Mouse (Mus musculus) intestine, embryonic 15.5 days (tissue): ENCODE measurements around the gene Camta1. TPM values are rescaled to one million over a fixed set of nuclear protein-coding genes. Genes with fewer than 3 reads are reported as not detected.

ENCODE experiments used
- ATAC-seq: fragments of 200-750 bp; cut with Nextera tagmentation; 2 replicates; pipeline ENCODE4 v1.8.0; 2017; ENCODE audit warnings: moderate TSS enrichment, moderate library complexity
- H3K27ac ChIP-seq: fragments of 300-500 bp; sonication (generic); 2 replicates; pipeline ENCODE4 v1.5.1; 2015; ENCODE audit warnings: mild to moderate bottlenecking, inconsistent platforms
- H3K27me3 ChIP-seq: fragments of 300-500 bp; sonication (generic); replicated peaks from 2 replicates; pipeline ENCODE4 v1.6.1; 2015; ENCODE audit warnings: inconsistent platforms
- H3K36me3 ChIP-seq: fragments of 300-500 bp; sonication (generic); 2 replicates; pipeline ENCODE4 v1.6.1; 2015; ENCODE audit warnings: inconsistent platforms
- H3K4me1 ChIP-seq: fragments of 300-500 bp; sonication (generic); replicated peaks from 2 replicates; pipeline ENCODE4 v1.6.1; 2015; ENCODE audit warnings: inconsistent platforms
- H3K4me2 ChIP-seq: fragments of 300-500 bp; sonication (generic); replicated peaks from 2 replicates; pipeline ENCODE4 v1.6.1; 2015; ENCODE audit warnings: mild to moderate bottlenecking, inconsistent platforms
- H3K4me3 ChIP-seq: fragments of 300-500 bp; sonication (generic); replicated peaks from 2 replicates; pipeline ENCODE4 v1.5.1; 2015; ENCODE audit warnings: inconsistent platforms
- H3K9ac ChIP-seq: fragments of 300-500 bp; sonication (generic); 2 replicates; pipeline ENCODE4 v1.6.1; 2015; ENCODE audit warnings: inconsistent platforms
- H3K9me3 ChIP-seq: fragments of 300-500 bp; sonication (generic); 2 replicates; pipeline ENCODE4 v1.6.1; 2016; ENCODE audit warnings: inconsistent platforms
- WGBS: fragments of 180-500 bp; shearing (Covaris S2); methylation state at CpG from one replicate; pipeline ENCODE4 v1.1.7; 2015; 5-methylcytosine and 5-hydroxymethylcytosine counted together
- polyA plus RNA-seq: library from polyadenylated mRNA; unstranded; fragments of >200 nt; fragmentation: Nextera tagmentation; extraction: Ambion mirVana; gene quantifications from 2 replicates; pipeline ENCODE4 v1.2.1, GENCODE M21; 2015

The Camta1 gene
- polyA plus RNA-seq, 1 experiment from 2014 or later = 75.7 TPM

GRCm38 (mm10) chr4:151330983-151331382 lies 530.7 kb downstream of the Camta1 start:
- Histone ChIP-seq H3K27ac (no peak overlapping the region), H3K4me1 (0 out of 2 replicates have a peak, but pooled peaks cover under 1% of the 10 kb centered on the region), H3K4me3 (no peak overlapping the region), H3K4me2 (no peak overlapping the region), H3K9me3 (no peaks in the 10 kb centered on the region), H3K9ac (no peak overlapping the region), H3K36me3 (no peaks in the 10 kb centered on the region), H3K27me3 (no peaks in the 10 kb centered on the region)
- no peak for ATAC-seq
- 69% methylated on average over 8 of the region's 8 CpGs for WGBS

DNA sequence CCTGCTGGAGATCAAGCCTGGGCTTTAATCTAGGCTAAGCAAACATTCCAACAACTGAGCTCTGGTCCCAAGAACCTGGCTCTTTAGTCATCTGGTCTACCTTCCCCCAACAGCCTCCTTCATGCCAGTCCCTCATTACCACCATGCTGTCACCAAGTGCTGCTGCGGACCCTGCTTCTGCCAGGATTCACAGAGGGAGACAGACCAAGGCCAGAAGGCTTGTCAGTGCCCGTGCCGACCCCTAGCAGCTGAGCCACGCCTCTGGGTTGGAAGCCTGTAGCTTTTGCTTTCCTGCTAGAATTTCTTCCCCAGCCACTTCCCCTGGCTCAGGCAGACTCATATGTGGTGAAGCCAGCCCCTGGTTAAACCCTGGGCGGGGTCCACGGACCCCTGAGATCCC lies 533.6 kb downstream of the Camta1 start:
- Histone ChIP-seq H3K4me2 (no peak overlapping the region), H3K4me1 (0 out of 2 replicates have a peak, but pooled peaks cover 2% of the 10 kb centered on the region), H3K27me3 (no peaks in the 10 kb centered on the region), H3K36me3 (no peaks in the 10 kb centered on the region), H3K9me3 (no peaks in the 10 kb centered on the region), H3K27ac (no peak overlapping the region), H3K4me3 (no peak overlapping the region), H3K9ac (no peak overlapping the region)
- 76% methylated on average over 6 of the region's 6 CpGs for WGBS
- ATAC-seq = no peak

DNA sequence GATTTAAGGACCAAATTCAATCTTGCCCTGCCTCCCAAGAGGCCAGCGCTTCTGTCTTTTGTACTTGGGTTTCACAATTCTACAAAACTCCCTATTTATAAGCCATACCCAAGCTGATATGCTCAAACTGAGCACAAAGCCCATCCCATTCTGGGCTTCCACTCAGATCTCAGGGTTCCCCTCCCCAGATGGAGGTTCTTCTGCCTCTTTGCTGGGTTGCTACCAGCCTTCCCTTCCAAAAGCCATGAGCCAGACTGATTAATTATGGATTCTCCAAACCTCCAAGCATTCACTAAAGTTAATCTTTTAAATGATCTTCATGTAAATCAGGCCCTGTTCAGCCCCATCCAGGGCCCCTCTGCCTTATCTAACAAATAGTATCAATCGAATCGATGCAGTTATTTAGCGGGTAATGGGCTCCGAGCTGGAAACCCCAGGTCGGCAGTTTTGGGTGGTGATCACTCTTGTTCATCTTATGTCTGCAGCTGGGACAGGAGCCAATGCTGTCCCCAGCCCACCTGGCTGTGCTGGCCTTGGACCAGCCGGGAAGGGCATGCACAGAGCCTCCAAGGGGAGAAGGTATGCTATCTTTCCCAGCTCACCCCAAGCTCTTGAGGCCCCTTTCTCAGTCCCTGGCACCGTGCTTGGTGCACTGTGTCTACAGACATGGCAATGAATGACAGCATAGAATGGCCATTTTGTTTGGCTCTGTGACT lies 534.5 kb downstream of the Camta1 start:
- ATAC-seq = no peak
- WGBS = 85% methylated on average over 8 of the region's 8 CpGs
- H3K4me3 ChIP-seq = no peak overlapping the region
- no peak overlapping the region for H3K4me2 ChIP-seq
- no peaks in the 10 kb centered on the region for H3K9me3 ChIP-seq
- no peak overlapping the region for H3K9ac ChIP-seq
- no peaks in the 10 kb centered on the region for H3K27me3 ChIP-seq
- no peak overlapping the region for H3K27ac ChIP-seq
- 0 out of 2 replicates have a peak, but pooled peaks cover 2% of the 10 kb centered on the region for H3K4me1 ChIP-seq
- no peaks in the 10 kb centered on the region for H3K36me3 ChIP-seq

- no peak overlapping the region for H3K9ac ChIP-seq
- H3K4me3 ChIP-seq = no peak overlapping the region
- no peak overlapping the region for H3K27ac ChIP-seq
- H3K4me2 ChIP-seq = no peak overlapping the region
- H3K4me1 ChIP-seq = no peaks in the 10 kb centered on the region
- 83% methylated on average over 10 of the region's 10 CpGs for WGBS
- H3K9me3 ChIP-seq = no peaks in the 10 kb centered on the region
- no peaks in the 10 kb centered on the region for H3K36me3 ChIP-seq
- ATAC-seq = no peak
- H3K27me3 ChIP-seq = no peaks in the 10 kb centered on the region
These were observed 545.2 kb downstream of the Camta1 start for GRCm38 (mm10) chr4:151316428-151316827.

GRCm38 (mm10) chr4:151315726-151316125 lies 546.0 kb downstream of the Camta1 start:
- no peaks in the 10 kb centered on the region for H3K27me3 ChIP-seq

DNA sequence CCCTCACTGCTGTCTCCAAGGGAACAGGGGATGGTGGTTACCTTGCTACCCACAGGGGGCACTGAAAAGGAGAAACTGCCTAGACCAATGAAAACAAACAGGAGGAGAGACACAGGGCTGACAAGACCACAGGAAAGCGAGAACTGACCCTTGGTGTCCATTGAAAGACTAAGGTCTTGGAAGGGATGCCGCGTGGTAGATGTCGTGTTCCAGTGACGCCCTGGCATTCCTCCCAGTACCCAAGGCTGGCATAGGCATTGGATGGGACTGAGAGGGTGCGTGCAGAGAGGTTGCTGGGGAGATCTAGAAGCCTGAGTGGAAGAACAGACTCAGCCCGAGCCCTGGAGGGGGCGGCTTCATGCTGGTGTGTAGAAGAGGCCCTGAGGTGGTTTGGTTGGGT lies 550.9 kb downstream of the Camta1 start:
- WGBS = 78% methylated on average over 8 of the region's 8 CpGs
- H3K27me3 ChIP-seq = no peaks in the 10 kb centered on the region
- no peaks in the 10 kb centered on the region for H3K9me3 ChIP-seq
- no peak for ATAC-seq
- peaks cover 9% of the 10 kb centered on the region; the same call in 1 of the 2 replicates for H3K4me1 ChIP-seq
- no peak overlapping the region for H3K4me3 ChIP-seq
- no peaks in the 10 kb centered on the region for H3K36me3 ChIP-seq
- no peak overlapping the region for H3K4me2 ChIP-seq
- no peak overlapping the region for H3K9ac ChIP-seq
- 0 out of 2 replicates have a peak overlapping the region, but pooled peaks have one; percentile 28 for H3K27ac ChIP-seq

More at GRCm38 (mm10) chr4:151315726-151316125, 546.0 kb downstream of the Camta1 start:
- 75% methylated on average over 10 of the region's 10 CpGs for WGBS
- no peak overlapping the region for H3K4me2 ChIP-seq
- H3K27ac ChIP-seq = no peak overlapping the region
- H3K9ac ChIP-seq = no peak overlapping the region
- no peaks in the 10 kb centered on the region for H3K36me3 ChIP-seq
- no peak for ATAC-seq
- no peaks in the 10 kb centered on the region for H3K9me3 ChIP-seq
- H3K4me3 ChIP-seq = no peak overlapping the region
- H3K4me1 ChIP-seq = no peaks in the 10 kb centered on the region

GRCm38 (mm10) chr4:151310056-151310685 lies 551.5 kb downstream of the Camta1 start:
- Histone ChIP-seq H3K36me3 (no peaks in the 10 kb centered on the region), H3K4me1 (peaks cover 9% of the 10 kb centered on the region; the same call in 1 of the 2 replicates), H3K9ac (no peak overlapping the region), H3K27ac (peak overlapping the region; percentile 17; the same call in 1 of the 2 replicates), H3K4me2 (no peak overlapping the region), H3K4me3 (no peak overlapping the region), H3K27me3 (no peaks in the 10 kb centered on the region), H3K9me3 (no peaks in the 10 kb centered on the region)
- ATAC-seq = peak; percentile 28; the same call in 1 of the 2 replicates
- WGBS = 24% methylated on average over 12 of the region's 12 CpGs

DNA sequence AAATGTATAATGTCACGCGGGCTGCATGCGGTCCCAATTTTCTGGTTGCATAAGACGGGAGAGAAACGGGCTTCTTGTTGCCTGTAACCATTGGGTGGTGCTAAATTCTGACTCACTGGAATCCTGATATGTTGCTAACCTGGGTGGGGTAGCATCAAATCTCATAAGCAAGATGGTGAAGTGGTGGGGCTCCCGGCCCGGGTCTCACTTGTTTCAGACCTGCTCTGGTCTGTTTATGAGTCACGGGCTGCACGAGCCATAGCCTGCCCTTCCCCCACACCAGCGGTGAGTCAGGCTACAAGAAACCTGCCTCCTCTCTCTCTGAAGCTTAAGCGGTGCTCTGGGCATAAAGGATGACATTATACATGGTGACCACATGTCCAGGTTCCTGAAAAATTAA lies 554.8 kb downstream of the Camta1 start:
- WGBS = 59% methylated on average over 11 of the region's 11 CpGs
- Histone ChIP-seq H3K27me3 (no peaks in the 10 kb centered on the region), H3K27ac (no peak overlapping the region), H3K4me1 (peaks cover 19% of the 10 kb centered on the region; the same call in 1 of the 2 replicates), H3K36me3 (no peaks in the 10 kb centered on the region), H3K9me3 (no peaks in the 10 kb centered on the region), H3K4me2 (no peak overlapping the region), H3K4me3 (no peak overlapping the region), H3K9ac (no peak overlapping the region)
- no peak for ATAC-seq

DNA sequence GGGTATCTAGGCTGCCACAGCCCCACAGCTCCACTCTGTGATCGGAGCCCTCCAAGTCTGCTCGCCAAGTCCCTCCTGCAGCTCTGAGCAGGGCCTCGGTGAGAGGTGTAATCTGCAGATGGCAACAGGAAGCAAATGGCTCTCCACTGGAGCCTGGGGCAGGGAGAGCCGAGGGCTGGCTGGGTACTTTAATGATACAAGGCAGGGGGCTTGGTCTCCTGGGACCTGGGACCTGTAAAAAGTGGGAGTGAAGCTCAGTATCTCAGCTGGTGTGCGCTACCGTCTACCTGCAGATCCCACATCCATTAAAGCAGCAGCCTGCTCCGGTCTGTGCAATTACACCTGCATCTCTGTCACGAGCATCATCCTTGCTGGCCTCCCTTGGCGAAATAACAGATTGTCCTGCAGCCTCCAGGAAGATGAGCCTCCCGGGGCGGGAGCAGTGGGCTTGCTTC lies 555.3 kb downstream of the Camta1 start:
- Histone ChIP-seq H3K27ac (no peak overlapping the region), H3K4me1 (peaks cover 19% of the 10 kb centered on the region; the same call in 1 of the 2 replicates), H3K4me2 (no peak overlapping the region), H3K36me3 (no peaks in the 10 kb centered on the region), H3K4me3 (no peak overlapping the region), H3K9me3 (no peaks in the 10 kb centered on the region), H3K27me3 (no peaks in the 10 kb centered on the region), H3K9ac (no peak overlapping the region)
- WGBS = 61% methylated on average over 11 of the region's 11 CpGs
- no peak for ATAC-seq

- H3K4me2 ChIP-seq = no peak overlapping the region
- 78% methylated on average over 6 of the region's 6 CpGs for WGBS
- no peak overlapping the region for H3K9ac ChIP-seq
- no peaks in the 10 kb centered on the region for H3K36me3 ChIP-seq
- ATAC-seq = no peak
- no peaks in the 10 kb centered on the region for H3K27me3 ChIP-seq
- no peak overlapping the region for H3K27ac ChIP-seq
- H3K9me3 ChIP-seq = no peaks in the 10 kb centered on the region
- H3K4me1 ChIP-seq = peaks cover 19% of the 10 kb centered on the region; the same call in 1 of the 2 replicates
- H3K4me3 ChIP-seq = no peak overlapping the region
These were observed 555.9 kb downstream of the Camta1 start for GRCm38 (mm10) chr4:151305761-151306160.

GRCm38 (mm10) chr4:151303931-151304330 lies 557.7 kb downstream of the Camta1 start:
- WGBS = 73% methylated on average over 3 of the region's 3 CpGs
- Histone ChIP-seq H3K27ac (no peak overlapping the region), H3K9me3 (no peaks in the 10 kb centered on the region)

DNA sequence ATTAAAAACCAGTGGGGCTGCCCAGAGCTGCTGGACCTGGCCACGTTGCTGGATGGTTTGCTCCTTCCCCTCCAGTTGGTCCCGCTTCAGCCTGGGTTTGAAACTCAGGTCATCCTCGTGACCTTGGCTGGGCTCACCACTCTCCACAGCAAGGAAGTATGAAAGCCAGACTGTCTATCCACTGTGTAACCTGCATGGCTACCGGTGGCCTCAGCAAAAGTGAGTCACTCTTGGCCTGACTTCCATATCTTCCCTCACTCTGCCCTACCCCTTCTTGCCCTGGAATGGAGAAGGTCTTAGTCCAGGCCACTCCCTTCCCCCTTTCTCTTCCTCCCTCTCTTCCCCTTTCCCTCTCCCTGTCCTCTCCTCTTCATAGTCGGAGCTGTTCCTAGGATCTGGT lies 558.2 kb downstream of the Camta1 start:
- no peak overlapping the region for H3K4me3 ChIP-seq
- H3K9ac ChIP-seq = no peak overlapping the region
- H3K27ac ChIP-seq = no peak overlapping the region
- no peaks in the 10 kb centered on the region; the same call in 1 of the 2 replicates for H3K27me3 ChIP-seq
- H3K36me3 ChIP-seq = no peaks in the 10 kb centered on the region
- no peak overlapping the region for H3K4me2 ChIP-seq
- peaks cover 13% of the 10 kb centered on the region; the same call in 1 of the 2 replicates for H3K4me1 ChIP-seq
- H3K9me3 ChIP-seq = no peaks in the 10 kb centered on the region
- no peak for ATAC-seq
- 76% methylated on average over 5 of the region's 5 CpGs for WGBS

More at GRCm38 (mm10) chr4:151303931-151304330, 557.7 kb downstream of the Camta1 start:
- Histone ChIP-seq H3K4me3 (no peak overlapping the region), H3K36me3 (no peaks in the 10 kb centered on the region), H3K4me2 (no peak overlapping the region), H3K27me3 (no peaks in the 10 kb centered on the region; the same call in 1 of the 2 replicates), H3K4me1 (peaks cover 13% of the 10 kb centered on the region; the same call in 1 of the 2 replicates), H3K9ac (no peak overlapping the region)
- no peak for ATAC-seq
